Mouse (Mus musculus) spleen, postnatal 10 days (tissue): ENCODE data around the gene Nid1.

Source experiments
- DNase-seq, 2 experiments: peaks; one replicate each; pipeline ENCODE4 v3.0.0; 2021 to 2022; ENCODE audit warnings: low spot score in 2 of 2

Gene Nid1

GRCm38 (mm10) chr13:13489861-13490260 lies 52.5 kb downstream of the Nid1 start:
- no peak for DNase-seq

- no peak for DNase-seq
Observed at GRCm38 (mm10) chr13:13492151-13492550, 54.8 kb downstream of the Nid1 start.

- DNase-seq: no peak
Observed at GRCm38 (mm10) chr13:13493517-13493916, 56.2 kb downstream of the Nid1 start.

GRCm38 (mm10) chr13:13498022-13498421 lies 60.7 kb downstream of the Nid1 start:
- DNase-seq: no peak

- DNase-seq: no peak
Observed at GRCm38 (mm10) chr13:13502406-13502805, 65.1 kb downstream of the Nid1 start.

- no peak for DNase-seq
Observed at GRCm38 (mm10) chr13:13503695-13504386, 66.5 kb downstream of the Nid1 start.

GRCm38 (mm10) chr13:13505063-13505462 lies 67.7 kb downstream of the Nid1 start:
- no peak for DNase-seq

GRCm38 (mm10) chr13:13506556-13506955 lies 69.2 kb downstream of the Nid1 start:
- no peak for DNase-seq

GRCm38 (mm10) chr13:13514861-13515260 lies 77.5 kb downstream of the Nid1 start:
- no peak for DNase-seq

- peak; percentile 77 to 84 for DNase-seq
Observed at GRCm38 (mm10) chr13:13516376-13517225, 79.2 kb downstream of the Nid1 start.

- no peak for DNase-seq
Observed at GRCm38 (mm10) chr13:13518114-13518513, 80.8 kb downstream of the Nid1 start.

- peak in 1 of 2 experiments; percentile 30 for DNase-seq
Observed at GRCm38 (mm10) chr13:13520436-13520835, 83.1 kb downstream of the Nid1 start.

- peak in 1 of 2 experiments; percentile 53 for DNase-seq
Observed at GRCm38 (mm10) chr13:13523625-13524584, 86.6 kb downstream of the Nid1 start.

GRCm38 (mm10) chr13:13525205-13525604 lies 87.9 kb downstream of the Nid1 start:
- DNase-seq: no peak

- DNase-seq: no peak
Observed at GRCm38 (mm10) chr13:13525877-13526276, 88.5 kb downstream of the Nid1 start.

- peak in 1 of 2 experiments; percentile 35 for DNase-seq
Observed at GRCm38 (mm10) chr13:13529115-13529542, 91.8 kb downstream of the Nid1 start.

GRCm38 (mm10) chr13:13530913-13531312 lies 93.6 kb downstream of the Nid1 start:
- no peak for DNase-seq

GRCm38 (mm10) chr13:13531923-13532322 lies 94.6 kb downstream of the Nid1 start:
- DNase-seq: no peak

GRCm38 (mm10) chr13:13536555-13536954 lies 99.2 kb downstream of the Nid1 start:
- no peak for DNase-seq

- no peak for DNase-seq
Observed at GRCm38 (mm10) chr13:13537272-13538015, 100.1 kb downstream of the Nid1 start.
